Mouse (Mus musculus): Measurements from ENCODE around the gene Tmf1.

Gene Tmf1

GRCm38 (mm10) chr6:97204252-97204869 lies 25.4 kb upstream of the Tmf1 start:
- DNase-seq (ENCODE audit: low spot score), result peak; percentile 16

DNA sequence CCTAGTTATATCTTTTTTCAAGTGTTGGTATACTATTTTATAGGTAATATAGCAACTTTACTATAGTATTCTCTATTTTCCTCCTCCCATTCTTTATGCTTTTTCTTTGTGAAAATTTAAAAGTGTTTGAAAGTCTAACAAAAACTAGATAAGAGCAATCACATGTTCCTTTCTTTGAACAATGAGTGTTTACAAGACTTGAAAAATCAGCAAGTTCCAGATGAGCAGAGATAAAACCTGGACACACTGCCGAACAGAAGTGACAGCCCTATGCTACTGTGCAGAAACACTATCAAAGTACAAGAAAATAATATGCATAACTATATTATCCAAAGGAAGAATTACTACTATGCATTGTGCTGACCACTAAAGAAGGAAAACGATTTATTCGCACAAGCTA lies 23.6 kb upstream of the Tmf1 start:
- DNase-seq (ENCODE audit: low spot score), result no peak

DNA sequence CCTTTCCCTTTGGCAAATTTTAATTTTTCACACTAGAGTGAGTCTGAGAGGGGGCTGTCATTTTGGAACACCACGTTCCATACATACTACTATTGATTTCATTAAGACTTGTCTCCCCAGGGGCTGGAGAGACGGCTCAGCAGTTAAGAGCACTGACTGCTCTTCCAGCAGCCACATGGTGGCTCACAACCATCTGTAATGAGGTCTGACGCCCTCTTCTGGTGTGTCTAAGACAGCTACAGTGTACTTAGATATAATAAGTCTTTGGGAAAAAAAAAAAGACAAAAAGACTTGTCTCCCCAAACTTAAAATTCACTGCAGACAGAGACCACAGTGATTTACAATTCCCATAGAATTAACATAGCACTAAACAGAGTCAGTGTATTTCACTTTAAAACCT lies 21.5 kb upstream of the Tmf1 start:
- no peak for DNase-seq (ENCODE audit: low spot score)

- DNase-seq (ENCODE audit: low spot score), result no peak
Measured at GRCm38 (mm10) chr6:97179367-97179828, 476 bp upstream of the Tmf1 start.

- DNase-seq (ENCODE audit: low spot score), result no peak
Measured at GRCm38 (mm10) chr6:97175716-97176115, 3.2 kb downstream of the Tmf1 start.

DNA sequence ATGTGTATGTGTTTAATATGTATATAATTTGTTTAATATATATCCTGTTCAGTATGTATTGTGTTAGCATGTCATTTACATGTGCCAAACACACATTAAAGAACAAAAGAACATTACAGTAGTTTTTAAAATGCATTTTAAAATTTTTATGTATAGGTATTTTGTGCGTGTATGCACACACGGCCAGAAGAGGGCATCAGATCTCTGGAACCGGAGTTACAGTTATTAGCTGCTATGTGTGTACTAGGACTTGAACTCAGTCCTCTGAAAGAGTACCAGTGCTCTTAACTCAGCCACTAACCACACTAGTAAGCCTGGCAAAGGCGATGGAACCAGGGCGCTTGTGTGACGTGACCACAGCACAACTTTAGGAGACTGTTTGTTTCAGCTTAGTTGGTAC lies 28.8 kb downstream of the Tmf1 start:
- DNase-seq (ENCODE audit: low spot score), result no peak

DNA sequence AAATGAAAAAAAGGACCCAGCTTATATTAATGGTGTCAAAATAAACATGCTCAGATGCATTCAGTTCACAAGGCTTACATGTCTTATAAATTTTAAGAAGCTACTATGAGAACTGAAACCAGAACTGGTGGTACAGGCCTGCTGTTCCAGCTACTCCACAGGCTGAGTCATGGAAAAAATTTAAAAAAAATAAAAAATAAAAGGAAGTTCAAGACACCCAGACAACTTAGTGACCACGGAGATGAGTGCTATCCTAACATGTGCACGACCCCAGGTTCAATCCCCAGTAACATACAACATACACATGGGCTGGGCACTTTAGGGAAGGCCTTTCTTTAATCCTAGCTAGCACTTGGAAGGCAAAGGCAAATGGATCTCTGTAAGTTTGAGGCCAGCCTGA lies 29.2 kb downstream of the Tmf1 start:
- DNase-seq (ENCODE audit: low spot score), result no peak

DNA sequence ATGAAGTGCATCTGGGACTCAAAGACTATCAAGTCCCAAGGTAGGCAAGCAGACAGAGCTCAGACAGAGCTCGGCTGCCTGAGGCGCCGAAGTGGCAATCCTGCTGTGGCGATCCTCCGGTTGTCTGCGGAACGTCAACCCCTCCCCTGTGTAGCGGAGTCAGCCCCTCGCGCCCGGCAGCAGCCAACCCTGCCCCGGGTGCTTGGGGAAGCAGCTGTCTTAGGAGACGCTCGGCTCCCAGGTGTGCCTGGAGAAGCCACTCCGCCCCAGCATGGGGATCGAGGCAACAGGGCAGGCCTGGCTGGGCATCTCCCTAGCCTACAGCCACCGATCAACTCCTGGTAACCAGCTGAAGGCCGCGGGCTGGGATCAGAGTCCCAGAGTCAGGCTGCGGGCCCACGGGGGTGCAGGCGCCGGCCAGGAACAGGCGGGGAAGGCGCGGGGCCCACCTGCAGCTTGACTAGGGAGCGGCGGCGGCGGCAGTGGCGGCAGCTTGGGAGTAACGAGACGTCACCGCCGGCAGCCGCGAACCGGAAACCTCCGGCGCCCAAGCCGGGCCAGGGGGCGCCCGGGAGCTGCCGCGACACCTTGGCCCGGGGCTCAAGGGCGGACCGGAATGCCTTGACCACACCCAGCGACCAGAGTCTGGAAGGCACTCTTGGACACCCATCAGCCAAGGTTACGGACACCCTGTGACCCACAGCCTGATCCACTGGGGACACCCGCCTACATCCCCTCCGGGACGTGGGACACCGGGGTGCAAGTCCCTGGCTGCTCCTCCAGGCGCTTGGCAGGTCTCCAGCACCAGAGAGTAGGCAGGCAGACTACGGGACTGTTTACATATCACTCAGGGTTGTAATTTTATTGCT lies 30.3 kb downstream of the Tmf1 start, which contains the start of gene Eogt:
TSS of gene Eogt (minus strand) at position 800 of the 869 bp plus-strand sequence.
- DNase-seq (ENCODE audit: low spot score), result peak; percentile 74

- no peak for DNase-seq (ENCODE audit: low spot score)
Measured at GRCm38 (mm10) chr6:97147755-97148382, 31.1 kb downstream of the Tmf1 start.

DNA sequence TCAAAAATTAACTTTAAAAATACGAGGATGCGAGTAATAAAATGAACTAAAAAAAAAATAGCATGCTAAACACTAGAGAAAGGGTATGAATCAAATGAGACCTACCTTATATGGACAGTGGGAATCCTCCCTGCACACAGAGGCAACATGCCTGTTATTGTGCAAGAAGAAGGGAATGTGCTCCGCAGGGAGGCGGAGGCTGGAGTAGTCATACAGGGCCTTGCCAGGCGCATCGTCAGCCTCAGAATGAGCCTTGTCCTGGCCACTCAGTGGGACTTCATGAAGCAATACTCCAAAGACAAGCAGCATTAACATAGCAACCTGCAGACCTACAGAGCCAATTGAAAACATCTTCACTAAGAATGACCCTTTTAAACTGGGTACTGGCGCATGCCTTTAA lies 33.8 kb downstream of the Tmf1 start:
- no peak for DNase-seq (ENCODE audit: low spot score)

GRCm38 (mm10) chr6:97144359-97144758 lies 34.6 kb downstream of the Tmf1 start:
- DNase-seq (ENCODE audit: low spot score), result peak; percentile 67

- no peak for DNase-seq (ENCODE audit: low spot score)
Measured at GRCm38 (mm10) chr6:97142611-97143010, 36.3 kb downstream of the Tmf1 start.

- DNase-seq (ENCODE audit: low spot score), result no peak
Measured at GRCm38 (mm10) chr6:97141811-97142210, 37.1 kb downstream of the Tmf1 start.

GRCm38 (mm10) chr6:97132707-97133303 lies 46.1 kb downstream of the Tmf1 start:
- DNase-seq (ENCODE audit: low spot score), result no peak

DNA sequence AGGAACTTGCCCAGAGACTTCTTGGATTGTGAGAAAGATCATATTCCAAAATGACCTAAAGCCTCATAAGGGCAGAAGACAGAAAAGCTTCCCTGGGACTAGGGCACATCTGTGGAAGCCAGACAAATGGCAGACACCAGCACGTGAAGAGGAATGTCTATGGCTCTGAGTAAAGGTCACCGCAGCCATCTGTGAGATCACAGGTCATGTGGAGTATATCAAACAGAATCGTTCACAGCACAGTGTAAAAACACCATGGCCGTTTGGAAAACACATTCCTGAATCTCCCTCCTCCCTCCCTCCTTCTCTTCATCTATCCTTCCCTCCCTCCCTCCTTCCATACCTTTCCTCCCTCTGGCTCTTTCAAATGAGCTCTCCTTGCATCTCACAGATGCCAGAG lies 47.1 kb downstream of the Tmf1 start:
- DNase-seq (ENCODE audit: low spot score), result peak; percentile 59

DNA sequence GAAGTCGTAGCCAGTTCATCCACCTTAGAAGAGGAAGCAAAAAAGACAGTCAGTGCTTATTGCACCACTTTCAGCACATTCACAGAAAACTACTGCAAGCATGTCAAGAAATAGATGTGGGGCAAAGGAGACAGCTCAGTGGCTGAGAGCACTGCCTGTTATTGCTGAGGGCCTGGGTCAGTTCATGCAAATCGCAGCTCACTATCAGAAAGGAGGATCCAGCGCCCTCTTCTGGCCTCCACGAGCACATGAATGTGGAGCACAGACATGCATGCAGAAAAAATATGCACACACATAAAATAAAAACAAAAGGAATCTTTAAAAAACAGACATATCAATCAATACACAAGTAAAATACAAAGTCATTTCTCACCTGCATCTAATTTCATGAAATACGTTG lies 47.9 kb downstream of the Tmf1 start:
- peak; percentile 41 for DNase-seq (ENCODE audit: low spot score)

DNA sequence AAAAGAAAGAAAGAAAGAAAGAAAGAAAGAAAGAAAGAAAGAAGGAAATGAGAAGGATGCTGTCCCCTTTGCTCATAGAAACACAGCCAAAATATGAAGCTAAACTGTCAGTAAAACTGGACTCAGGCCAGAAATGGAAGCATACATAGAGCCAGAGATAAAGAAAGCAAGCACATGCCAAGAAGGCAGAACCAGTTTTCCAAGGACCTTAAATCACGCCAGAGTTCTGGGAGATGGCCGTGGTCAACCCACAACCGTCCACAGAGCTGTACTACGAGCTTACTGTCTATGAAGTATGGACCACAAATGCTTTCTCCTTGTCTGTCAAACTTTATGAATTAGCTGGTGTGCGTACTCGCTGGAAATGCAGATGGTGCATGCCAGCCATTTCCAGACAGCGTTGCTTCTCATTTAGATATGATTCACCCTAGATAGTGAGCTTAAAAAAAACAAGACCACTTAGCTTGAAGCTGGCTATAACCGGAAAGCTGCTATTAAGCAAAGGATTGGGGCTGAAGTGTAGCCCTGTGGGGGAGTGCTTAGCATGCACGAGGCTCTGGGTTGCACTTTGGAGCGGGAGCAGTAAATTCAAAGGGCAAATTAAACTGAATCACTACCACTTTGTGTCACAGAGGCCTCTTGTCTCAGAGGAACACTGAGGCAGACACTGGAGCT lies 54.4 kb downstream of the Tmf1 start:
- no peak for DNase-seq (ENCODE audit: low spot score)

DNA sequence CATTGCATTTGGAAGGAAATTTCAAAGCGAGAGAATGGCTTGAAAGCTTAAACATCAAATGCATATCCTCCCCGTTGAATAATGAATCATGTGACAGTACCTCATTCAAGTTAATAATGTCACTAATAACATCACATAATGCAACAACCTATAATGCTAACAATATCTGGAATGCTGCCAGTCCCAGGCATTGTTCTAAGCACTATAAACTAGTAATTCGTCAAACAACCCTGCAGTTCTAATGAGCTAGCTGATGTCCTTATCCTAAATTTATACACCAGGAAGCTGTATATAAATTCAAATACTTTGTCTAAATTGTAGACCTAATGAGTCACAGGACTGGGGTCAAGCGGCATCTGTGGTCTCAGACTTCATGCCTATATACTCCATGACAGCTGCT lies 58.0 kb downstream of the Tmf1 start:
- DNase-seq (ENCODE audit: low spot score), result no peak

DNA sequence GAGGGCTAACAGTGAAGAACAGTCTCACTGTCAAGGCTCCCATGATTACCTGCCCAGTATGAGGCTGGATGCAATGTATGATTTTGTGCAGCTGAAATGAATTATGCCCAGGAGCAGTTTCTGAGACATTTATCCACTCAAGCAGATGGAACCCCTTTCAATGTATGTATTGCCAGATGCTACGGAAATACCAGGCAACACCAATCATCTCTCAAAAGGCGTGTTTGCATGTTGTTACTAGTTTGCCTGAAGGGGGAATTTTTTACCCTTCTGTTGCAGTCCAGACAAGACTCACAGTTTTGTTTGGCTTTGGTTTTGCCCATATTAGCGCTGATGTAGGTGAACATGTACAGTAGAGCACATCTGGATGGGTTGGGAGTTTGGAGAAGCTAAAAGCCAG lies 60.6 kb downstream of the Tmf1 start:
- no peak for DNase-seq (ENCODE audit: low spot score)

DNA sequence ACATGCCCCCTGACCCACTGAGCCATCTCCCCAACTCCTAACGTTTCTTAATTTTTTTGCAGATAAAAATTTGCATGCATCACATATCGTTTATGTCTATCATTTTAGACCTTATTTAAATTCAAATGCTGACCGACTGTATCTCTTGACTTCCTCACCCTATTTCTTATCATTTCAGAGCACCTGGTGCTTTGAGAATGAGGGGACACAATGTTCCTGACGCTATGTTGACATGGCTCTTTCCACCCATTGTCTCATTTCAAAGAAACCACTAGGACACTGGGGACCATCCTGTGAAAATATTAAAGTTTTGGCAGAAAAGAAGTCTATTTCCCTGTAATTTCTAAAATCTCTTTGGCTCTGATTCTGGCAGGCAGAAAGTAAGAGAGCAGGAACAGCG lies 62.0 kb downstream of the Tmf1 start:
- DNase-seq (ENCODE audit: low spot score), result no peak

GRCm38 (mm10) chr6:97114821-97115220 lies 64.1 kb downstream of the Tmf1 start:
- DNase-seq (ENCODE audit: low spot score), result no peak

DNA sequence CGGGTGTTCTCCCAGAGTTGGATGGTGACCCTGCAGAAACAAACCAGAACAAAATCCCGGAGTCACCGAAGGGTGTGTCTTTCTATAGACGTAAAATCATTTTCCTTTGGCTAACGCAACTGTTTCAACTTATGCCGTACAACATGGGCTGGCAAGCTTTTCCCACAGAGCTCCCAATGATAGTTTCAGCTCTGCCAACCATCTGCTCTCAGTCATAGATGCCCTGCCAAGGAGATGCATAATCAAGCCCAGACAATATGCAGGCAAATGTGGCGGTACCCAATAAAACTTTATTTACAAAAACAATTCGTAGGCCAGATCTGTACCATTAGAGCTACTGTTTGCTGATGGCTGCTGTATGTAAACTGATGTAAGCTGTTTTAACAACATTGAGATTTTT lies 66.7 kb downstream of the Tmf1 start:
- no peak for DNase-seq (ENCODE audit: low spot score)
